Mouse (Mus musculus) liver, embryonic 11.5 days (tissue): ENCODE data around the gene Pxn. TPM values are rescaled to one million over a fixed set of nuclear protein-coding genes. Genes with fewer than 3 reads are reported as not detected.

Source experiments
- ATAC-seq: fragments of 200-750 bp; cut with Nextera tagmentation; replicated peaks from 2 replicates; pipeline ENCODE4 v1.8.0; 2017; ENCODE audit warnings: moderate number of reproducible peaks, mild to moderate bottlenecking, moderate TSS enrichment, moderate library complexity; ENCODE audit not compliant: low FRiP score
- DNase-seq: peaks from one replicate; pipeline ENCODE4 v3.0.0-alpha.2; 2017; ENCODE audit warnings: low spot score
- H3K27ac ChIP-seq: fragments of 300-500 bp; sonication (generic); 2 replicates; pipeline ENCODE4 v1.5.1; 2014; ENCODE audit warnings: mild to moderate bottlenecking, low read depth, low read length, control low read depth
- H3K27me3 ChIP-seq: fragments of 300-500 bp; sonication (generic); replicated peaks from 2 replicates; pipeline ENCODE4 v1.6.1; 2014; ENCODE audit warnings: low read length, mixed read lengths; ENCODE audit not compliant: control insufficient read depth, insufficient read depth
- H3K36me3 ChIP-seq: fragments of 300-500 bp; sonication (generic); 2 replicates; pipeline ENCODE4 v1.6.1; 2014; ENCODE audit warnings: mild to moderate bottlenecking, low read length, moderate library complexity, mixed read lengths; ENCODE audit not compliant: control insufficient read depth, insufficient read depth
- H3K4me1 ChIP-seq: fragments of 300-500 bp; sonication (generic); replicated peaks from 2 replicates; pipeline ENCODE4 v1.6.1; 2014; ENCODE audit warnings: low read length, mixed read lengths; ENCODE audit not compliant: control insufficient read depth, insufficient read depth
- H3K4me2 ChIP-seq: fragments of 300-500 bp; sonication (generic); 2 replicates; pipeline ENCODE4 v1.6.1; 2014; ENCODE audit warnings: mild to moderate bottlenecking, control low read depth, moderate library complexity
- H3K4me3 ChIP-seq: fragments of 300-500 bp; sonication (generic); 2 replicates; pipeline ENCODE4 v1.5.1; 2014; ENCODE audit warnings: low read depth, low read length, control low read depth
- H3K9ac ChIP-seq: fragments of 300-500 bp; sonication (generic); 2 replicates; pipeline ENCODE4 v1.6.1; 2014; ENCODE audit warnings: low read depth, low read length, control low read depth
- H3K9me3 ChIP-seq: fragments of 300-500 bp; sonication (generic); 2 replicates; pipeline ENCODE4 v1.6.1; 2016; ENCODE audit warnings: low read length, inconsistent platforms, mixed read lengths; ENCODE audit not compliant: control insufficient read depth
- WGBS: fragments of 180-500 bp; shearing (Covaris S2); extraction: QIAGEN DNeasy Blood & Tissue Kit; methylation state at CpG from one replicate; pipeline ENCODE4 v1.1.7; 2014; 5-methylcytosine and 5-hydroxymethylcytosine counted together
- polyA plus RNA-seq: library from polyadenylated mRNA; unstranded; fragments of >200 nt; fragmentation: Nextera tagmentation; extraction: Ambion mirVana; gene quantifications from 2 replicates; pipeline ENCODE4 v1.2.1, GENCODE M21; 2014

Gene Pxn
- 12.4 and 14.0 TPM in 2 replicates for polyA plus RNA-seq

- peak within 1 kb of the TSS; percentile 94 for H3K4me2 ChIP-seq
- peak within 1 kb of the TSS; percentile 87 for H3K9ac ChIP-seq
- H3K4me1 ChIP-seq = peaks cover 33% of the 10 kb centered on the region
- ATAC-seq = peak; percentile 88
- no peaks in the 10 kb centered on the region for H3K9me3 ChIP-seq
- H3K27ac ChIP-seq = peak within 1 kb of the TSS; percentile 59
- DNase-seq = peak; percentile 96
- no peaks in the 10 kb centered on the region for H3K27me3 ChIP-seq
- under 1% methylated on average over 72 of the region's 74 CpGs for WGBS
- H3K4me3 ChIP-seq = peak within 1 kb of the TSS; percentile 91
- no peaks in the 10 kb centered on the region for H3K36me3 ChIP-seq
Observed at GRCm38 (mm10) chr5:115506454-115507201, at the start of gene Pxn. TSS of gene Pxn (plus strand) at chr5:115506676.

DNA sequence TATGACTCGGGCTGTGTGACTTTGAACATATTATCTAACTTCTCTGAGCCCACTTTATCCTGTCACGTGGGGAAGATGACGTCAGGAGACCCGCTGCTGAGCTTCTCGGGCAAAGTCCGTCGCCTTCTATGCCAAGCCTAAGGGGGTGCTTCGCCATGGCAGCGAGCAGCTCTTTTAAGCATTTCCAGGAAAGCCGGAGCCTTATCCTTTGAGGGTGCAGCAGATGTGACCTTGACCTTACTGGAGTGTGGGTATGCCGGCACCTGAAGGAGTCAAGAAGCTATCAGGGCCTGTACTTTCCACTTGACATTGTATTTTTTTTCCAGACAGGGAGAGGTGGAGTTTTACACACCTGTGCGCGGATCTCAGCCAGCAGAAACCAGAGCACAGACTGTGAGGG is 47.6 kb upstream of the Pxn start:
- H3K9me3 ChIP-seq = no peaks in the 10 kb centered on the region
- WGBS = 64% methylated on average over 13 of the region's 13 CpGs
- H3K27me3 ChIP-seq = peaks cover 7% of the 10 kb centered on the region; the same call in 1 of the 2 replicates
- no peak overlapping the region for H3K27ac ChIP-seq
- H3K4me1 ChIP-seq = no peaks in the 10 kb centered on the region; the same call in 1 of the 2 replicates
- ATAC-seq = no peak
- H3K9ac ChIP-seq = no peak overlapping the region
- no peak overlapping the region for H3K4me2 ChIP-seq
- H3K4me3 ChIP-seq = no peak overlapping the region
- H3K36me3 ChIP-seq = no peaks in the 10 kb centered on the region
- no peak for DNase-seq

- no peak for ATAC-seq
- Histone ChIP-seq H3K27me3 (no peaks in the 10 kb centered on the region), H3K4me1 (peaks cover 7% of the 10 kb centered on the region; the same call in 1 of the 2 replicates), H3K4me3 (no peak overlapping the region), H3K9me3 (no peaks in the 10 kb centered on the region), H3K9ac (no peak overlapping the region), H3K36me3 (no peaks in the 10 kb centered on the region), H3K27ac (no peak overlapping the region), H3K4me2 (no peak overlapping the region)
- DNase-seq = no peak
- WGBS = 76% methylated on average over 18 of the region's 18 CpGs
Observed at GRCm38 (mm10) chr5:115464408-115465115, 41.9 kb upstream of the Pxn start.

DNA sequence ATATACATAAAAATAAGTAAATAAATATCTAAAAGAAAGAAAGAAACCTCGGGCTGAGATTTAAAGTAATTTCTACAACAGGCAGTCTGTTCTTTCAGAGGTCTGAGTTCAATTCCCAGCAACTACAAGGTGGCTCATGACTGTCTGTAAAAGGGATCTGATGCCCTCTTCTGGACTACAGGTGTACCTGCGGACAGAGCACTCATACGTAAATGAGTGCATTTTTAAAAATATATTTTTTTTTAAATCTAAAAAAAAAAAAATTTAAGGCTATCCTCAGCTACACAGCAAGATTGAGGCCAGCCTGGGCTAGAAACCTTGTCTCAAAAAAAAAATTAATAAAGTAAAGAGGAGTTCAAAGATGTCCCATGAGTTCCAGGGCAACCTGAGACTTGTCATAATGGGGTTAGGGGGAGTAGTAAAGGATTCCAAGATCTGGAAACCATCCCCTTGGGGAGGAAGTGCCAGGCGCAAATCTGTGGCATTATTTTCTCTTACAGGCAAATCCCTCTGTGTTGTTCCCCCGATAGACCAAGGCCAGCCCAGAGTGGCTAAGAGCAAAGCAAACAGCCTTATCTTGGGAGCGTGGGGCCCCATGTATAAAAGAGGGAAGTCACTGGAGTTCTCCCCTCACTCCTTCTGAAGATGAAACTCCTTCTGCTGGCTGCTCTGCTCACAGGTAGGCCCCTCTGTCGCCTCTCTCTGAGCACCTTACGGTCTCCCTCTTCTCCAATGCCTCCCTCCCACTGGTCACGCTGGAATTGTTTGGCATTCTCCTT is 40.6 kb upstream of the Pxn start, which contains the start of gene Pla2g1b:
Gene Pla2g1b (plus strand): TSS at position 621 of the 779 bp plus-strand sequence.
- Histone ChIP-seq H3K9ac (no peak within 1 kb of the TSS), H3K4me2 (no peak within 1 kb of the TSS), H3K9me3 (no peaks in the 10 kb centered on the region), H3K36me3 (no peaks in the 10 kb centered on the region), H3K27ac (no peak within 1 kb of the TSS), H3K4me3 (no peak within 1 kb of the TSS), H3K27me3 (no peaks in the 10 kb centered on the region), H3K4me1 (peaks cover 11% of the 10 kb centered on the region)
- DNase-seq (no peak), ATAC-seq (no peak)
- WGBS = 32% methylated on average over 9 of the region's 9 CpGs

- WGBS = 66% methylated on average over 6 of the region's 6 CpGs
- Histone ChIP-seq H3K27ac (no peak overlapping the region), H3K4me3 (no peak overlapping the region), H3K27me3 (peaks cover 4% of the 10 kb centered on the region; the same call in 1 of the 2 replicates), H3K9me3 (no peaks in the 10 kb centered on the region), H3K9ac (no peak overlapping the region), H3K36me3 (no peaks in the 10 kb centered on the region), H3K4me2 (no peak overlapping the region), H3K4me1 (peaks cover 11% of the 10 kb centered on the region)
- no peak for DNase-seq
- no peak for ATAC-seq
Observed at GRCm38 (mm10) chr5:115469791-115470190, 36.7 kb upstream of the Pxn start.

DNA sequence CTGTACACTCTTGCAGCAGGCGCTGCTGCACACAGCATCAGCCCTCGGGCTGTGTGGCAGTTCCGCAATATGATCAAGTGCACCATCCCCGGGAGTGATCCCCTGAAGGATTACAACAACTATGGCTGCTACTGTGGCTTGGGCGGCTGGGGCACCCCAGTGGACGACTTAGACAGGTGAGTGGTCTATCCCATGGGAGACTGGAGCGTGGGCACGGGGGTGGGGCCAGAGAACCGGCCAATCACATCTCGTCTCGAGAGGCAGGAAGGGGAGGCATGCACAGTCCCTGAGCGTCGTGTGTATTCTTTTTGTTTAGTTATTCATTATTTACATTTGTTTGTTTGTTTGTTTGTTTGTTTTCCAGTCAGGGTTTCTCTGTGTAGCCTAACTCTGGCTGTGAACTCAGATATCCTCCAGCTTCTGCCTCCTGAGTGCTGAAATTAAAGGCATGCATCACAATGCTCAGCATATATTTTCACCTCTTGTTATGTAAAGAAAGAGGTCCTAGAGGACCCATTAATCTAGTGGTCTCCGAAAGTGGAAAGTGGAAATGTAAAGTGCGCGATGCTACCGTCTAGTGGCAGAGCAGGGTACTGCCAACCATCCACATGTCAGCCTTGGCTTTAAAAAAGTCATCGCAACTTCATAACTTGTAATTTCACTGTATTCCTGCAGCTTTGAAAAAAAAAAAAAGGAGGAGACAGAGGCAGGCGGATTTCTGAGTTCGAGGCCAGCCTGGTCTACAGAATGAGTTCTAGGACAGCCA is 35.5 kb upstream of the Pxn start:
- H3K36me3 ChIP-seq = no peaks in the 10 kb centered on the region
- DNase-seq = no peak

DNA sequence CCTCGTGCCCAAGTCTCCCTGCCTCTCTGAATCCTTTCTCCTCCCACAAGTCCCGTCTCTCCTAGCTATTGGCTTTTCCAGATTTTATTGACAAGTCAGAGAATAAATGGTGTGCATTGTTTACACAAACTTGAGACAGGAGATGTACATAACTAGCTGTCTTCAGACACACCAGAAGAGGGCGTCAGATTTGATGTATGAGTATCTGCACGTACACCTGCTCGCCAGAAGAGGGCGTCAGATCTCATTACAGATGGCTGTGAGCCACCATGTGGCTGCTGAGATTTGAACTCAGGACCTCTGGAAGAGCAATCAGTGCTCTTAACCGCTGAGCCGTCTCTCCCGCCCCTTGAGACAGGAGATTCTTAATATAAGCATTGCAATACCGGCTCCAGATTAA is 33.3 kb upstream of the Pxn start:
- H3K36me3 ChIP-seq = no peaks in the 10 kb centered on the region
- no peak overlapping the region for H3K9ac ChIP-seq
- no peak for ATAC-seq
- H3K27ac ChIP-seq = no peak overlapping the region
- no peak for DNase-seq
- H3K4me2 ChIP-seq = no peak overlapping the region
- no peaks in the 10 kb centered on the region for H3K9me3 ChIP-seq
- H3K4me3 ChIP-seq = no peak overlapping the region
- WGBS = 72% methylated on average over 10 of the region's 10 CpGs
- H3K4me1 ChIP-seq = peaks cover 9% of the 10 kb centered on the region
- peaks cover 4% of the 10 kb centered on the region; the same call in 1 of the 2 replicates for H3K27me3 ChIP-seq

More for the DNA sequence above, 35.5 kb upstream of the Pxn start:
- 38% methylated on average over 20 of the region's 20 CpGs for WGBS
- no peaks in the 10 kb centered on the region for H3K9me3 ChIP-seq
- H3K4me2 ChIP-seq = peak overlapping the region; percentile 56
- H3K27me3 ChIP-seq = peaks cover 4% of the 10 kb centered on the region; the same call in 1 of the 2 replicates
- no peak for ATAC-seq
- H3K4me1 ChIP-seq = peaks cover 14% of the 10 kb centered on the region
- no peak overlapping the region; the same call in 1 of the 2 replicates for H3K9ac ChIP-seq
- H3K4me3 ChIP-seq = no peak overlapping the region; the same call in 1 of the 2 replicates
- no peak overlapping the region for H3K27ac ChIP-seq
